Comparison of ENCODE assay signal across 18 mouse cellular contexts in the genomic region with DNA sequence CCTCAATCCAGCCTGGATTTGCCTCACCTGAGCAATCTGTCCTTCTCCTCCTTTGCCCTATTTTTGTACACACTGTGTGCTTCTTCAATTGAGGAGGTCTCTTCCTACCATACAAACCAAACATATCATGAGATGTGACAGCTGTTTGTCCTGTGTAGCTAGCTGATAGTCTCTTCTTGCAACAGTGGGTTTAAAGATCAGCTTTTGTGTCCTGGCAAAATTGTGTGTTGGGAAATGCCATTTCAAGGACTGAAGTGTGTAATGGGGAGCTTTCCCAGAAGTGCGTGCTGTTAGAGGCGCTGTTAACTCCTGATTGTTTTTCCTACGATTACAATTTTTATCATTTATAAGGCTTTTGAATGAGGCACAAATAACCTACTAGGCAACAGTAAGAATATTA.
DNase-seq lines count a peak whose midpoint lies in the region; ATAC-seq lines count a peak whose summit lies in the region.
"Had no signal": no experiment of that assay in that cellular context is flagged by ENCODE, and none has a peak within 500 bp of the region (broad histone marks: within the 10 kb centered on the region; RNA-seq: fewer than 3 reads in every experiment).

No protein-coding gene starts in this region.

- no peak overlapping the region for H3K4me2 ChIP-seq in liver, embryonic 16.5 days (ENCODE audit: low read depth, low read length)
- H3K4me2 ChIP-seq in liver, embryonic 12.5 days: no peak overlapping the region
- no peak overlapping the region for H3K4me2 ChIP-seq in midbrain, embryonic 13.5 days (replicated peaks)
- no peak overlapping the region for H3K4me2 ChIP-seq in midbrain, embryonic 11.5 days
- no peak overlapping the region for H3K4me2 ChIP-seq in midbrain, embryonic 16.5 days (ENCODE audit: low read length)
- H3K4me2 ChIP-seq: embryonic facial prominence, embryonic 13.5 days; forebrain, embryonic 12.5 days; heart, embryonic 12.5 days had no signal

- WGBS in liver, embryonic 16.5 days (ENCODE audit: insufficient replicate concordance): 79% methylated on average over 3 of the region's 3 CpGs
- WGBS in liver, embryonic 12.5 days (ENCODE audit: insufficient replicate concordance): 87% methylated on average over 3 of the region's 3 CpGs
- WGBS in midbrain, embryonic 13.5 days: 93% methylated on average over 3 of the region's 3 CpGs
- WGBS in midbrain, embryonic 11.5 days: 92% methylated on average over 3 of the region's 3 CpGs
- 91% methylated on average over 3 of the region's 3 CpGs for WGBS in midbrain, embryonic 16.5 days

- no peaks in the 10 kb centered on the region for H3K9me3 ChIP-seq in liver, embryonic 16.5 days (replicated peaks; ENCODE audit: control insufficient read depth, low read length)
- no peaks in the 10 kb centered on the region; the same call in 1 of the 2 replicates for H3K9me3 ChIP-seq in liver, embryonic 12.5 days (replicated peaks)
- no peaks in the 10 kb centered on the region for H3K9me3 ChIP-seq in midbrain, embryonic 13.5 days
- no peaks in the 10 kb centered on the region for H3K9me3 ChIP-seq in midbrain, embryonic 11.5 days (ENCODE audit: control insufficient read depth, low read length)
- peaks cover 2% of the 10 kb centered on the region; the same call in 1 of the 2 replicates for H3K9me3 ChIP-seq in midbrain, embryonic 16.5 days (replicated peaks; ENCODE audit: control insufficient read depth, low read length, poor library complexity, severe bottlenecking)
- H3K9me3 ChIP-seq: embryonic facial prominence, embryonic 13.5 days; forebrain, embryonic 12.5 days; heart, embryonic 12.5 days had no signal

- no peak for DNase-seq in midbrain, embryonic 11.5 days (ENCODE audit: low spot score, missing footprints)
- DNase-seq in heart, adult 8-10 months (ENCODE audit: low spot score): no peak
- DNase-seq: adrenal gland, adult 2 months; adrenal gland, postnatal 25 days; cerebellum, adult 18-20 months; cerebellum, adult 9-11 months; cerebellum, postnatal 36 days; gastrocnemius, postnatal 10 days; heart, adult 2 months had no signal

- H3K4me1 ChIP-seq in liver, embryonic 16.5 days (ENCODE audit: control insufficient read depth, low read depth, low read length): no peaks in the 10 kb centered on the region; the same call in 1 of the 2 replicates
- H3K4me1 ChIP-seq in liver, embryonic 12.5 days: no peaks in the 10 kb centered on the region
- peaks cover 55% of the 10 kb centered on the region for H3K4me1 ChIP-seq in midbrain, embryonic 13.5 days (replicated peaks)
- H3K4me1 ChIP-seq in midbrain, embryonic 11.5 days (ENCODE audit: control insufficient read depth, insufficient read depth, low read length): no peaks in the 10 kb centered on the region
- peaks cover 30% of the 10 kb centered on the region for H3K4me1 ChIP-seq in midbrain, embryonic 16.5 days (ENCODE audit: control insufficient read depth, insufficient read depth, low read length)

- peaks cover 7% of the 10 kb centered on the region; the same call in 1 of the 2 replicates for H3K36me3 ChIP-seq in liver, embryonic 16.5 days (ENCODE audit: control insufficient read depth, insufficient read depth)
- peaks cover 51% of the 10 kb centered on the region for H3K36me3 ChIP-seq in liver, embryonic 12.5 days
- H3K36me3 ChIP-seq in midbrain, embryonic 13.5 days: peaks cover 59% of the 10 kb centered on the region
- peaks cover 22% of the 10 kb centered on the region for H3K36me3 ChIP-seq in midbrain, embryonic 11.5 days (ENCODE audit: control insufficient read depth, insufficient read depth, low read length)
- peaks cover 9% of the 10 kb centered on the region for H3K36me3 ChIP-seq in midbrain, embryonic 16.5 days (ENCODE audit: control insufficient read depth, insufficient read depth, low read length)

- peak overlapping the region; percentile 12; the same call in 1 of the 2 replicates for H3K27ac ChIP-seq in liver, embryonic 16.5 days (ENCODE audit: low read length)
- H3K27ac ChIP-seq in liver, embryonic 12.5 days: no peak overlapping the region
- H3K27ac ChIP-seq in midbrain, embryonic 13.5 days: peak overlapping the region; percentile 83
- no peak overlapping the region for H3K27ac ChIP-seq in midbrain, embryonic 11.5 days (ENCODE audit: low read depth, low read length)
- H3K27ac ChIP-seq in midbrain, embryonic 16.5 days (ENCODE audit: low read length): peak overlapping the region; percentile 71
- H3K27ac ChIP-seq: embryonic facial prominence, embryonic 13.5 days; forebrain, embryonic 12.5 days; heart, adult 2 months; hindbrain, embryonic 10.5 days had no signal

- no peaks in the 10 kb centered on the region for H3K27me3 ChIP-seq in liver, embryonic 16.5 days (ENCODE audit: control insufficient read depth, insufficient read depth, low read depth, low read length)
- H3K27me3 ChIP-seq in liver, embryonic 12.5 days (replicated peaks): peaks cover 3% of the 10 kb centered on the region; the same call in 1 of the 2 replicates
- no peaks in the 10 kb centered on the region for H3K27me3 ChIP-seq in midbrain, embryonic 13.5 days
- no peaks in the 10 kb centered on the region for H3K27me3 ChIP-seq in midbrain, embryonic 11.5 days (ENCODE audit: control insufficient read depth, insufficient read depth, low read length)
- H3K27me3 ChIP-seq in midbrain, embryonic 16.5 days (ENCODE audit: control insufficient read depth, insufficient read depth, low read depth, low read length): no peaks in the 10 kb centered on the region
- H3K27me3 ChIP-seq: embryonic facial prominence, embryonic 13.5 days; heart, embryonic 12.5 days had no signal

- no peak overlapping the region for H3K9ac ChIP-seq in liver, embryonic 16.5 days (ENCODE audit: low read depth, low read length)
- H3K9ac ChIP-seq in liver, embryonic 12.5 days: no peak overlapping the region
- no peak overlapping the region for H3K9ac ChIP-seq in midbrain, embryonic 13.5 days (replicated peaks)
- no peak overlapping the region for H3K9ac ChIP-seq in midbrain, embryonic 11.5 days (ENCODE audit: low read length)
- H3K9ac ChIP-seq in midbrain, embryonic 16.5 days (ENCODE audit: low read depth, low read length): no peak overlapping the region
- H3K9ac ChIP-seq: embryonic facial prominence, embryonic 13.5 days; forebrain, embryonic 12.5 days; heart, embryonic 12.5 days had no signal

- ATAC-seq in liver, embryonic 16.5 days (ENCODE audit: low read depth): peak; percentile 45; the same call in 1 of the 2 replicates
- ATAC-seq in liver, embryonic 12.5 days: no peak
- no peak for ATAC-seq in midbrain, embryonic 13.5 days
- no peak for ATAC-seq in midbrain, embryonic 11.5 days (ENCODE audit: low FRiP score)
- no peak for ATAC-seq in midbrain, embryonic 16.5 days
- ATAC-seq: forebrain, embryonic 16.5 days had no signal

- no peak overlapping the region for H3K4me3 ChIP-seq in liver, embryonic 16.5 days (ENCODE audit: low read depth, low read length)
- no peak overlapping the region for H3K4me3 ChIP-seq in liver, embryonic 12.5 days
- H3K4me3 ChIP-seq in midbrain, embryonic 13.5 days (replicated peaks): no peak overlapping the region
- H3K4me3 ChIP-seq in midbrain, embryonic 11.5 days (ENCODE audit: low read depth, low read length): no peak overlapping the region
- H3K4me3 ChIP-seq in midbrain, embryonic 16.5 days (ENCODE audit: low read depth, low read length): no peak overlapping the region
- H3K4me3 ChIP-seq: embryonic facial prominence, embryonic 13.5 days; forebrain, embryonic 12.5 days; heart, adult 2 months; heart, embryonic 12.5 days; hindbrain, embryonic 10.5 days had no signal

Comparison
In these comparisons a context has a peak if more than half of its experiments do, and no peak if none do; other contexts are left out.
1. H3K27ac ChIP-seq: peak in liver, embryonic 16.5 days (single experiment), midbrain, embryonic 13.5 days (single experiment) and midbrain, embryonic 16.5 days (single experiment); none in liver, embryonic 12.5 days (single experiment) and midbrain, embryonic 11.5 days (single experiment).